Mouse (Mus musculus): ENCODE results near the gene Slc25a19.

GRCm38 (mm10) chr11:115635484-115635883 is 7.4 kb upstream of the Slc25a19 start:
- TF ChIP-seq CTCF (conservative IDR thresholded peaks at IDR 0.05; ENCODE audit: insufficient read depth, insufficient read length, low read depth, low read length) (no peak), POLR2A (IDR thresholded peaks at IDR 0.05; ENCODE audit: low read depth, low read length) (no peak)

Data from kidney, adult 2 months (tissue).